Mouse (Mus musculus) bone marrow, adult 2 months (tissue): ENCODE measurements around the gene Ror1.

Experiments used
- CTCF ChIP-seq: fragments of 200-500 bp; IDR thresholded peaks from 2 replicates; pipeline ENCODE4 v1.5.1; 2011; ENCODE audit warnings: low read length, control low read depth; ENCODE audit not compliant: control insufficient read depth, insufficient read depth
- POLR2A ChIP-seq: fragments of 200-500 bp; IDR thresholded peaks from 2 replicates; pipeline ENCODE4 v1.6.1; 2011; ENCODE audit warnings: low read depth, mild to moderate bottlenecking, control low read depth, low read length, borderline replicate concordance; ENCODE audit not compliant: control insufficient read depth

DNA sequence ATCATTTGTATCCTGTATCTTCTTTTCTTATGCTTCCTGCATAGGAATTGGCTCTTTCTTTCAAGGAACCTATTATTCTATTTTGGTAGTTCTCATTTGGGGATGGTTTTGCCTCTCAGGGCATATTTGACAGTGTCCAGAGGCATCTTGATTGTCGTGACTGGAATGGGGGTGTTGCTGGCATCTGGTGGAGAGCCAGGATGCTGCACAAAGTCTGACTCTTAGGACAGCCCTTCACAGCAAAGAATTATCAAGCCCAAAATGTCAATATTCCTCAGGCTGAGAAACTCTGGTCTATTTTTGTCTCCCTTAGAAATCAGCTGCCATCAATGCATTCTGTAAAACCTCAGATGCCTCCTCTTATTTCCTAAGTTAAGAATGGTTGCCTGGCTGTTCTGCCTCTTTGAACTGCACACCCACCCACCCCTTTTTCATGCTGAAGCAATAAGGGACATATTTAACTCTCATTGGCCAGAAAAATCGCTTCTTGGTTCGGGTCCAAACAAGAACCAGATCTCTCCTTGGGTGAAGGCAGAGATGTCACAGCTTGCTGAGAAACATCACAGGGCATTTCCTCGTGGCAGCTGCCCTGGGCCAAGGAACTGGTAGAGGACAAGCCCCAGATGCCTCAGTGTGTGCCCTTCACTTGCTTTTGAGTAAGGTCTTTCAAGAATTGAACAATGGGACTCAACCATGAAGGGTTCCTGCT is 262.4 kb downstream of the Ror1 start:
- TF ChIP-seq CTCF (no peak), POLR2A (no peak)
